Mouse (Mus musculus) hindbrain, postnatal 0 days (tissue): ENCODE measurements at regions not wholly inside any gene's neighbourhood (a gene's known extent, or its start where the extent isn't known, plus 50 kb on each side); places are given as distances from the start of the nearest gene placed in this dataset.

Source experiments
- ATAC-seq: fragments of 200-750 bp; cut with Nextera tagmentation; 2 replicates; pipeline ENCODE4 v1.8.0; 2017; ENCODE audit warnings: mild to moderate bottlenecking, moderate TSS enrichment, moderate library complexity
- DNase-seq: peaks from one replicate; pipeline ENCODE4 v3.0.0-alpha.2; 2015; ENCODE audit warnings: low spot score
- H3K27ac ChIP-seq: fragments of 300-500 bp; sonication (generic); 2 replicates; pipeline ENCODE4 v1.5.1; 2014; ENCODE audit warnings: mild to moderate bottlenecking
- H3K27me3 ChIP-seq: fragments of 300-500 bp; sonication (generic); 2 replicates; pipeline ENCODE4 v1.6.1; 2014; ENCODE audit warnings: low read length, mixed read lengths; ENCODE audit not compliant: insufficient read depth
- H3K36me3 ChIP-seq: fragments of 300-500 bp; sonication (generic); 2 replicates; pipeline ENCODE4 v1.6.1; 2014; ENCODE audit warnings: low read length, mixed read lengths; ENCODE audit not compliant: insufficient read depth
- H3K4me1 ChIP-seq: fragments of 300-500 bp; sonication (generic); 2 replicates; pipeline ENCODE4 v1.6.1; 2014; ENCODE audit warnings: antibody characterized with exemption, low read length, mixed read lengths; ENCODE audit not compliant: insufficient read depth
- H3K4me2 ChIP-seq: fragments of 300-500 bp; sonication (generic); 2 replicates; pipeline ENCODE4 v1.6.1; 2014; ENCODE audit warnings: low read depth, mild to moderate bottlenecking, low read length, moderate library complexity, mixed read lengths
- H3K4me3 ChIP-seq: fragments of 300-500 bp; sonication (generic); 2 replicates; pipeline ENCODE4 v1.5.1; 2014; ENCODE audit warnings: low read length
- H3K9ac ChIP-seq: fragments of 300-500 bp; sonication (generic); replicated peaks from 2 replicates; pipeline ENCODE4 v1.6.1; 2014; ENCODE audit warnings: mild to moderate bottlenecking, low read length, moderate library complexity, mixed read lengths
- H3K9me3 ChIP-seq: fragments of 300-500 bp; sonication (generic); 2 replicates; pipeline ENCODE4 v1.6.1; 2016; ENCODE audit warnings: low read length, mixed read lengths
- CTCF ChIP-seq: IDR thresholded peaks from 2 replicates; pipeline ENCODE4 v1.5.1; 2016; ENCODE audit warnings: antibody characterized with exemption, control low read depth, low read depth
- WGBS: fragments of 180-500 bp; shearing (Covaris S2); extraction: QIAGEN DNeasy Blood & Tissue Kit; methylation state at CpG from one replicate; pipeline ENCODE4 v1.1.7; 2014; 5-methylcytosine and 5-hydroxymethylcytosine counted together

DNA sequence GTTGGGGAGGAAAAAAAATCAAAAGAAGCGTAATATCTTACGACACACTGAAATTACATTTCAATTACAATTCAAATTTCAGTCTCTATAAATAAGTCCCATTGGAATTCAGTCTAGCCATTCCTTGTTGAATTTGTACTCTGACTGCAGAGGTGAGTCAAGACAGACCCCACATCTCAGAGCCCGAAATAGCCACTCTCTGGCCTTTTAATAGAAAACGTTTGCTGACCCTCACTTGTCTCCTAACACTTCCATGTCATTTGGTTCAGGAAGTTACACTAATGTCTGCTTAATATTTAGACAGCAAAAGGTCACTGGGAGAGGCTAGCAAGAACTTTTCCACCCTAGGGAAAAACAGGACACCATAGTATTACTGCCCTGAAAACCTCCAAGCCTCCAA is 623.1 kb upstream of the Nox3 start:
- H3K9me3 ChIP-seq, result no peaks in the 10 kb centered on the region
- ATAC-seq (no peak), DNase-seq (no peak)
- H3K4me2 ChIP-seq, result no peak overlapping the region
- no peaks in the 10 kb centered on the region for H3K27me3 ChIP-seq
- H3K4me3 ChIP-seq, result no peak overlapping the region
- H3K27ac ChIP-seq, result no peak overlapping the region
- TF ChIP-seq CTCF, result no peak
- WGBS, result 86% methylated on average over 4 of the region's 4 CpGs
- H3K36me3 ChIP-seq, result no peaks in the 10 kb centered on the region
- H3K4me1 ChIP-seq, result no peaks in the 10 kb centered on the region
- H3K9ac ChIP-seq, result no peak overlapping the region

DNA sequence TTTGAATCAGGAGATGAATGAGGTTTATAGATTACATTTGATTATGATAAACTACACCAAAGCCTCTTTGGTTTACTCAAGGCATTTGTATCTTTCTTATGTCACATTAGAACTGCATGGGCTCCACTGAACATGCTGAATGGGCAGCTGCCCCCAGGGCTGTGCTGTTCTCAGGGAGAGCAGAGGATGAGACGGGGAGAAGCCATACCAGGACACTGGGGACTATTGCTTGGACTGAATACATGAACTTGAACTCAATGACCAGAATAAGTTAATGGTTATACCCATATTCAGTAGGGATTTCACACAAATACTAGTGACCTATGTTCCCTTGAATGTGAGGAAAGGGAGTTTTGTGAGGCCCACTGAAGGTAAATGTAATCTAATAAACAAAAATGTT is 632.7 kb upstream of the Nox3 start:
- DNase-seq (no peak), ATAC-seq (no peak)
- no peak for TF ChIP-seq CTCF
- H3K27ac ChIP-seq, result no peak overlapping the region
- no peak overlapping the region for H3K9ac ChIP-seq
- no peaks in the 10 kb centered on the region for H3K4me1 ChIP-seq
- no peaks in the 10 kb centered on the region for H3K36me3 ChIP-seq
- no peaks in the 10 kb centered on the region for H3K9me3 ChIP-seq
- no peaks in the 10 kb centered on the region for H3K27me3 ChIP-seq
- H3K4me3 ChIP-seq, result no peak overlapping the region
- 72% methylated on average over 1 of the region's 1 CpGs for WGBS
- no peak overlapping the region for H3K4me2 ChIP-seq

DNA sequence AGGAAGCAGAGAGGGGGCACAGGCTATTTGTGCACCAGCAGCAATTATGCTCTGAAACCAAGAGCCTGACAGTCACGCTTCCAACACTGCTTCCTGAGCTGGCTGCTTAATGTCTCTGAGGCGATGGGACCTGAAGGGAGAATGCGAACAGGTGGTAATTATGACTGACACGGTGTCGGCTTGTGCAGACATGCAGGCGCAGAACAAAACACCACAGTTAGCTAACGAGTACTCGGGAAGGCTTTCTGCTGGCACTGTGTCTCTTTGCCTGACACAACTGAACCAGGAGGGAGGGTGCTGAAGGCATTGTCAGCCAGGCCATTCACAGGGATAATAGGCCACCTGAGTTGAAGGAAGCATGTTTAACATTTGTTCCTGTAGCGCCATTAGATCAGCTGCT is 635.6 kb upstream of the Nox3 start:
- no peaks in the 10 kb centered on the region for H3K27me3 ChIP-seq
- ATAC-seq (no peak), DNase-seq (peak; percentile 11)
- no peak overlapping the region for H3K9ac ChIP-seq
- no peaks in the 10 kb centered on the region for H3K36me3 ChIP-seq
- no peak overlapping the region for H3K27ac ChIP-seq
- no peaks in the 10 kb centered on the region for H3K4me1 ChIP-seq
- H3K4me2 ChIP-seq, result no peak overlapping the region
- WGBS, result 48% methylated on average over 9 of the region's 9 CpGs
- no peak overlapping the region for H3K4me3 ChIP-seq
- H3K9me3 ChIP-seq, result no peaks in the 10 kb centered on the region
- TF ChIP-seq CTCF, result no peak

DNA sequence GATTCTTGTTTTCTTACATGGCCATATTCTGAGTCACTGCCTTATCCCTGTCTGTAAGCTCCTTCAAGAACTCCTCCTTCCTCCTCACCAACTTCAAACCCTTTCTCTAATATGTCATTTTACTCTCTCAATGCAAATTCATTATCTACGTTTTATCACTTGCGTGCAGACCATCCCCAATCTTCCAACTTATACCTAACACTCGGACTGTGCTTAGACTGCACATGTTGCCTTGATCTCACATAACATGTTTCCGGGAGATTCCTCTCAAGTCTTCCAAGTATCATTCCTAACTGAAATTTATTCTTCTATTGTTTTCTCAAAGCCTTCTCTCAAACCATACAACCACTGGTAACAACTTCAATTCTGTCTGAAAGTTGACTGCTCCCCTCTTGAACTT is 637.0 kb upstream of the Nox3 start:
- H3K4me2 ChIP-seq, result no peak overlapping the region
- no peak for TF ChIP-seq CTCF
- H3K36me3 ChIP-seq, result no peaks in the 10 kb centered on the region
- H3K4me3 ChIP-seq, result no peak overlapping the region
- H3K27ac ChIP-seq, result no peak overlapping the region
- H3K27me3 ChIP-seq, result no peaks in the 10 kb centered on the region
- no peaks in the 10 kb centered on the region for H3K9me3 ChIP-seq
- DNase-seq (no peak), ATAC-seq (no peak)
- no peaks in the 10 kb centered on the region for H3K4me1 ChIP-seq
- no peak overlapping the region for H3K9ac ChIP-seq
- WGBS, result 94% methylated on average over 4 of the region's 4 CpGs

DNA sequence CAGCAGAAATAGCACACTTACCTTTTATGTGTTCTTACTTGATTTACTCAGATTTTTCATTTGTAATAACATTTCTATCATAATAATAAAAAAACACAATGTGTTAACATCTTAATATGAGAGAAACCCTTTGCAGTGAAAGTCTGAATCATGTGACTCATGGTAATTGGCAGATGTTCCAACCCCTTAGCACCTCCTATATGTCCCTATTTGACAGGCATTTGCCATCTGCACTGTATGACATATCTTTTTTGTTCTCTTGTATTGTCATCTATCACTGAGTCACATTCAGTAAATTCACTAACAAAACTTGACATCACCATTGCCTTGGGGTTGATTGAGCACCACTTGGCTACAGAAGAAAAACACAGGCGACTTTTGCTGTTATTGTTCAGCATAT is 641.1 kb upstream of the Arid1b start:
- no peak overlapping the region for H3K9ac ChIP-seq
- no peaks in the 10 kb centered on the region for H3K27me3 ChIP-seq
- no peak for ATAC-seq
- no peaks in the 10 kb centered on the region for H3K4me1 ChIP-seq
- no peak overlapping the region for H3K27ac ChIP-seq
- H3K9me3 ChIP-seq, result no peaks in the 10 kb centered on the region
- DNase-seq, result no peak
- no peaks in the 10 kb centered on the region for H3K36me3 ChIP-seq
- WGBS, result 66% methylated on average over 1 of the region's 1 CpGs
- TF ChIP-seq CTCF, result no peak
- H3K4me2 ChIP-seq, result no peak overlapping the region
- no peak overlapping the region for H3K4me3 ChIP-seq

DNA sequence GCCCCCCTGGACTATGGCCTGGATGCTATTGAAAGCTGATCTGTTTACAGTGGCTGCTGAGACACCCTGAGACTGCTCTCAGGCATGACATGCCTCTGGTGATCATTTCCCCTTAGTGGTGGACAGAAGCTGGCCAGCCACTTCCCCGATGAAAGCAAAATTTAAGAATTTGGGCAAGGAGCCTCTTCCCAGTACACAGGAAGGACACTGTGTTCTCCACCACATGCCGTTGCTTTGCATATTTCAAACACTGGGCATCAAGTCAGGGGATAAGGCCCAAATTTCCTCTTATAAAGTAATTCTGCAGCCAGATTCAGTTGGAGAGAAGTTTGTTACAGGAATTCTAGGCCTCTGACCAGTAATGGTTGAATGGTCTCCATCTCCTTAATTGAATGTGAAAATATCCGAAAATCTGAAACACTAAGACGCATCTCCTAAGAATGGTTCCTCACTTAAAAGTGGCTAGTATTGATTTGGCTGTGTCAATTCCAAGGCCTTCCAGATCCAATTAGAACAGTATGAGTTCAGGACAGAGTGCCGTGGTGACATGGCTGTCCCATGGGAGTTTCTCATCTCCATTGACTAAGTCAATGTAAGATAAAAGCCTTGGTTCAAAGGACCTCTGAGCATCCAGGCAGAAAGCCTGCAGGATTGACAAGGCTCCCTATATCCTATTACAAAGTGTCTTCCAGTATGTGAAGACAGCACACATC is 638.5 kb upstream of the Arid1b start:
- ATAC-seq (no peak), DNase-seq (no peak)
- H3K9me3 ChIP-seq, result no peaks in the 10 kb centered on the region
- no peaks in the 10 kb centered on the region for H3K4me1 ChIP-seq
- TF ChIP-seq CTCF, result no peak
- H3K36me3 ChIP-seq, result no peaks in the 10 kb centered on the region
- H3K27me3 ChIP-seq, result no peaks in the 10 kb centered on the region
- H3K4me2 ChIP-seq, result no peak overlapping the region
- H3K9ac ChIP-seq, result no peak overlapping the region
- no peak overlapping the region for H3K27ac ChIP-seq
- WGBS, result 88% methylated on average over 5 of the region's 5 CpGs
- no peak overlapping the region for H3K4me3 ChIP-seq

DNA sequence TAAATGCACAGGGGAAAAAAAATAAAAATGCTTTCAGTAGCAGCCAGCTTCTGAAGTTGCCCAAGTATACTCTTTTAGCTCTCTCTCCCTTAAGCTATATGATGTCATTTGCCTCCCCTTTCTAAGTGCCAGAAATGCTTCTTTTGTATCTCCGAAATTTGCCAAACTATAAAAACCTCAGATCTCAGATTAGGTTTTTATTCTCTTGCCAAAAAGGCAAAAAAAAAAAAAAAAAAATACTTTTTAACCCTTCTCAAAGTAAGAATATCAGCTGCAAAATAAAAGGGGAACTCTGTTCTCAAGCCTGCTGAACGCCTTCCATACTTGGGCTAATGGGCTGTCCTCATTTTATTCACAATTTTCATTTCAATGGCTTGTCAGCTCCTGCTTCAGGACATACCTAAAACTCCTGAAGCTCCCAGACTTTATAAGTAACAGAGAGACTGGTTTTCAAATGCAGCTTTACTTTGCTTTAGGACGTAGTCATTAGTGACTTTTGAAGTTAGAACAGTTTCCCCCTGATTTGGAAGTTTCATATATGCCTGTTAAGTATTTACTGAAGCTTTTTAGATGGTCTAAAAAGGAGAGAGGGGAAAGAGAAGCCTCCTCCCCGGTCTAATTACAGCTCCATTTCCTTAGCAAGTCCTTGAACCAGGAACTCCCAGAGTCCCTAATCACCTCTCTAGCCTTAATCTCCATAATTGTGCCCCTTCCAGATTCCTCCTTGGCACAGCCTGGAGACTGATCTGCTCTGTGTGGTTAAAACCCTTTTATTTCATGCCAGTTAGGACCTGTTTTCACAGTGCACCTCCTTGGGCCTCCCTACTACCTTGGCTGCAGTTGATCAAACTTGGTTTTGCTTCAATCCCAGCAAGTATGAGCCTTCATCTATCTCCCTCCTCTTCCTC is 633.5 kb upstream of the Arid1b start:
- no peak overlapping the region for H3K9ac ChIP-seq
- no peak overlapping the region for H3K27ac ChIP-seq
- no peak for ATAC-seq
- H3K4me2 ChIP-seq, result no peak overlapping the region
- 70% methylated on average over 4 of the region's 4 CpGs for WGBS
- no peak overlapping the region for H3K4me3 ChIP-seq
- DNase-seq, result no peak
- H3K27me3 ChIP-seq, result no peaks in the 10 kb centered on the region
- TF ChIP-seq CTCF, result no peak
- no peaks in the 10 kb centered on the region for H3K36me3 ChIP-seq
- no peaks in the 10 kb centered on the region for H3K4me1 ChIP-seq
- no peaks in the 10 kb centered on the region for H3K9me3 ChIP-seq
